Mouse (Mus musculus): Measurements from ENCODE around the gene Msi2. TPM values are rescaled to one million over a fixed set of nuclear protein-coding genes. Genes with fewer than 3 reads are reported as not detected.

Msi2 gene
- total RNA-seq, 2 experiments from 2014 or later: 105 to 113 TPM

DNA sequence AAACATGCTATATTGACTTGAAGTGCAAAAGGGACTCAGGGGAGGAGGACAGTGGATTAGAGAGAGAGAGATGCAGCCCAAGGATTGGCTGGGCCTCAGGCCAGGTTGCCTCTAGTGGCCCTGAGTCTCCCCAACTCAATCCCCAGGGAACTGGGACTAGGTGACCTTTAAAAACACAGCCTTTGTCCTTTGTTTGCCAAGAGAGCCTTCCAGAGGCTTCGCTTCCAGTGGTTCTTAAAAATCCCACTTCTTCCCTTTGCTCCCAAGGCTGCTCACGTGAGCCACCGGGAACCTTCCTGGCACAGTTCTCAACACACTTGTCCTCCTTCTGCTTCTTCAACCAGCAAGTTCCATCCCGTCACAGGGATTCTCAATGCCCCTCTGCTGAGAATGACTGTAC lies 159.6 kb downstream of the Msi2 start:
- no peak for DNase-seq

DNA sequence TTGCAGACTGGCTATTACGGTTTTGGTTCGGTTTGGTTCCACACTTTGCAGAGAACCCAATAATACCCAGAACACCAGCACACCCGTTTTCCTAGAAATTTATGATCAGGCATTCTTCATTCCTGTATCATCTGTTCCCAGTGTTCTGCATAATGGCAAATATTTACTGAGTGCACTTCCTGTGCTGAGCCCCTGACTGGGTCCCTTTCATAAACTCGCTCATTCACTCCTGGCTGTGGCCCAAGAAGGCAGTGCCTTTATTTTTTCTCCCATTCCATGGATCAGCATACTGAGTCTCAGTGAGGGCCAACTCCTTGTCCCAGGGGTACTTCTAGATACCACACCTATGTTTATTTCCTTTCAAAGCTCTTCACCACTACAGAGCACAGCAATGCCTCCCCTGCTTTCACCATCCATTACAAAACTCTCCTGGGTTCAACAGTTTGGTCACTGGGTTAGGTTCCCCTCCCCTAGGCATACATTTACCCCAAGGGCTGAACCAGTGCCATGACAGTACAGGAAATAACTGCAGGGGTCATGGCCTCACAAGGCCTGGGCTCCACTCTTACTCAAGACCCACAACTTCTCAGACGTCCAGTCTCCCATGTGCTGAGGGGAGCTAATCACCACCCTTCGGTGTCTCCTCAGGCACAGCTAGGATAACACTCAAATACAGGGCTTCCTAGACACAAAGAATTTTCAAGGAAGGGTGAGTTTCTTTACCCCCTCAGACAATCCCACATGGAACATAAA lies 160.3 kb downstream of the Msi2 start:
- no peak for DNase-seq

DNA sequence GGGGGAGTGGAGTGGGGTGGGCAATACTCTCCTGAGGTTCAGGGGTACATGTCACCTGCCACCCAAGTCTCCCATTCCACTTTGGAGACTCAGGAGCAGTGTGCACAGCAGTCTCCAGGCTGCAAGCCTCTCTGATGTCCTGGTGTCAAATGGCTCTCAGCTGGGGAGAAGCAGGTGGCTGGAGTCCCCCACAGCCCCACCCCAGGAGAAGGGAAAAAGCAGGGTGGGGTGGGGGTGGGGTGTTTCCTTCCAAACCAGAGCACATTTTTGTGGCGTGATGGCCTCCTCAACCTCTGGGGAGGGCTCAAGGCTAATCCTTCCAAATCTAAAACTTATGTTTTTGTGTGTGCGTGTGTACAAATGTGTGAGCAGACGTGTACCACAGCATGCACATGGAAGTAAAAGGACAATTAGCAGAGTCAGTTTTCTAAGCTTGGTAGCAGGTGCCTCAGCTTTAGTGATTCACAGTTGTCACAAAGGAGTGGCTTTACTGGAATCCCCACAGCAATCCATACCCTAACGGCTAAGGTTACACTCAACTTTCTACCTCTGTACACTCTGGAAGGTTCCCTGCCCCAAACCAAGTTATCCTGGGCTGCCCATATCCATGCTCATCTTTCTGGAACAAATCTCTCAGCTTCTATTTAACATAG lies 161.1 kb downstream of the Msi2 start:
- no peak for DNase-seq

DNA sequence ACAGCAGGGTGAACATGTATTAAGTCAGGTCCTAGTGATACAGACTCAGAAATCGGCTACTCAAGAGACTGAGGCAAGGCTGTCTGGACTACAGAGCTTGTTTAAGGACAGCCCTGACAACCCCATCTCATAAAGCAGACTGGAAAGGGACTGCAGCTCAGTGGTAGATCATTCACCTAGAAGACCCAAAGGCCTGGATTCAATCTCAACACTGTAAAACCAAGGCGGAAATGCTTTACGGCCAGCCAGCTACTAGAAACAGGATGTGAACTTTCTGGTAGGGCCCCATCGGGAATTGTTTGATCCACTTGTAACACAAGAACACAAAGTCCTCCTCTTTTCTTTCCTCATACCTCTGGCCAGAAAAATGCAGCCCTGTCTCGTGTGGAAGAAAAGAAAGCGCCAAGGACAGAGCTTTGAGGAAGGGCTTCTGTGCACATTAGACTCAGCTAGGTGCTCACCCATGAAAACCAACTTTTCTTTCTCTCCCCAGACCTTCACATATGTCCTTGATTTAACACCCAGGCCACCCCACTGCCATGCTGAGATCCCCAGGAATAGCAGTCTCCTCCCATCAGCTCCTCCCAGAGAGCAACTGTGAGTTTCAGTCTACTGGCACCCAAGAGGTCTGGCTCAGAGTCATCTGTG lies 162.3 kb downstream of the Msi2 start:
- no peak for DNase-seq

DNA sequence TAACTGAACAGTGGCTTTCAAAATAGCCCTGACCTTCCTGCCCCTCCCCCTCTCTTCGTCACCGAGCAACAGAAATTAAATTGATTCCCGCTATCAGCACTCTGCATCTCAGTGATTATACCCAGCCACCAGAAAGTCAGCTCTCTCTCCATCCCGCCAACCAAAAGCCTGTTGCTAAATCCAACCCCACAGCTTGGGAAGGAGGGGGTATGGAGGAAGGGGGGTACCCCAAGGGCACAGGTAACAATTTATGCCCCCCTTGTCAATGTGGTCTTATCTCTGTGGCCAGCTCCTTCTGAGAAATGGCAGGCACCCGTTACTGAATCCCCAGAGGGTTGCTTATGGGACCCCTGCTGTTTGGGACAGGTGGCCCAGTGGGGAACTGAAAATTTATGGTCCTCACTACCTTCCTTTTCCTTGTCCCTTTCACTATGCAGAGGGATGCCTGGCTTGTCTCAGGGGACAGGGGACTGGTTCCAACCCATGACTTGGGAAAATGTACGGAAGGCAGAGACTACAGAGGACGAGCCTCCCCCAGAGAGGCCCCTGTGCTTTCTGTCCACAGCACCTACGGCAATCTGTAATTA lies 163.0 kb downstream of the Msi2 start:
- no peak for DNase-seq

DNA sequence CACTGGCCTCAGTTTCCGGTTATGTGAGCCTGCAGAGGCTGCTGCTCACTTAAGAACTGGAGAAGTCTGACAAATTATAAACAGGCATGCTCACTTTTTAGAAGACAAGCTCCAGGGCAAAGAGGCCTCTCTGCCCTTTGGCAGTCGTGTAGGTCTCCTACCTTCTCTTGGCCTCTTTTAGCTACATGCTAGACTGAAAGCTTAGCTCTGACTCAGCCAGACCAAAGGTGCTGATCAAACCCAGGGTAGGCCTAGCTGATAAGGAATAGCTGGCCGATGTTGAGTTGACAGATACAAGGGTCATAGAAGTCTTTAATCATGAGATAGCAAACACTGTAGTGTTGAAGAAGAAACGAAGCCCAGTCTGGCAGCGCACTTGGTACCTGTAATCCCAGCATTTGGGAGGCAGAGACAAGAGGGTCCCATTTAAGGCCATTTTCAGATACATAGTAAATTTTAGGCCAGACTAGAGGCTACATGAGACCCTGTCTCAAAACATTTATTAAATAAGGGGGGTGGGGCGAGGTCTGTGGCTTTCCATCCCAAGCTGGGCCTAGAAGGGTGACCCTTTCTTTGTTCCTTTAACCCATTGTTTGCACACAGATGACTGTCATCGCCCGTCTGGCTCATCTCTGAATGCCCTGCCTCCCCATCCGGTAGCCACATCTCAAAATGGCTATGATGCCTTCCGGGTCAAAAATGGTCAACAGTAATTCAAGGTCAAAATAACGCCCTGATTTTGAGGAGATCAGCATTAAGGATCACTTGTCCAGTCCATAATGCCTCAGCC lies 164.6 kb downstream of the Msi2 start:
- DNase-seq: no peak

DNA sequence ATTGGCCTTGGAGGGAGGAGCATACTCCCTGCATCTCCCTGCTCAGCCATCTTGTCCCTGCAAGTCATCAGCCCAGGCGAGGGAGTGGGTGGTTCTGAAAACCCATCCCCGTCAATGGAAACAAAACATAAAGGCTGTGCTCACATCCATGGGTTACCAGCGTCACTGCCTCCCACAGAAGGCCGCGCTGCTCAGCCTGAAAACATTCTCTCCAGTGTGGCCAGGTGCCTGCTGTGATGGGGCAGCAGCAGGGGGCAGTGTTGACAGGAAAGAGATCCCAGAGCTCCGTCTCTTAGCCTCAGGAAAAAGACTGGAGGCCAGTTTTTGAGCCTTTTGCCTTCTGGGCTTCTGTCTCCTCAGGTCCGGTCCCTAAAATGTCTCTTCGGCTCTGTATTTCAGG lies 165.3 kb downstream of the Msi2 start:
- DNase-seq: peak; percentile 54 to 60

DNA sequence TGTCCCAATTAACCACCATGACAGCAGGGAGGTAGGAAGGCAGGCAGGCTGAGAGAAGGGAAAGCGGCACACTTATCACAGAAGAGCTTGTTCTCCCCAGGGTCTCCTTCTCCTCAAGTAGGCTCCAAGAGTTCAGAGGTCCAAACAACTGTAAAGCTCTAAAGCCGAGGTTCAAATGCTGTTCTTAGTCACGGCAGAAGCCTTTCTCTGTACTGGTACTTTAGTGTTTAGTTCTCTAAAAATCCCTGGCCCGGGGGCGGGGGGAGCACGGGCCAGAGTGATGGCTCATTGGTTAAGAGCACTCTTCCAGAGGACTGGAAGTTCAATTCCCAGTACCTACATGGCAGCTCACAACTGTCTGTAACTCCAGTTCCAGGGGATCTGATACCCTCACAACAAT lies 165.9 kb downstream of the Msi2 start:
- no peak for DNase-seq

DNA sequence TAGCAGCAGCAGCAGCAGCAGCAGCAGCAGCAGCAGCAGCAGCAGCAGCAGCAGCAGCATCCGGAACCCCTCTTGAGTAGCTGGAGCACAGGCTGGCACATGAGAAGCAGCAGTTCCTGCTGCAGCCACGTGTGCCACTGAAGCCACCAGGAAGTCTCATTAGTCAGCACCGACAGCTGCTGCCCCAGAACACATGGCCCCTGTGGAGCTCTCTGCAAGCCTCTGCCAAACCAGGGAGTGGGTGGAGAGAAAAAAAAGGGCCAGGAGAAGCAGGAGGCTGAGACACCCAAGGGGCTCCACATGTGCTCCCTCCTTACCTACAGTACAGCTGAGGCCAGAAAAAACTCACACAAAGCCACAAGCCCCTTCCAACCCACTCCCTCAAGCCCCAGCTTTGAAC lies 167.3 kb downstream of the Msi2 start:
- DNase-seq: peak; percentile 41 to 44

DNA sequence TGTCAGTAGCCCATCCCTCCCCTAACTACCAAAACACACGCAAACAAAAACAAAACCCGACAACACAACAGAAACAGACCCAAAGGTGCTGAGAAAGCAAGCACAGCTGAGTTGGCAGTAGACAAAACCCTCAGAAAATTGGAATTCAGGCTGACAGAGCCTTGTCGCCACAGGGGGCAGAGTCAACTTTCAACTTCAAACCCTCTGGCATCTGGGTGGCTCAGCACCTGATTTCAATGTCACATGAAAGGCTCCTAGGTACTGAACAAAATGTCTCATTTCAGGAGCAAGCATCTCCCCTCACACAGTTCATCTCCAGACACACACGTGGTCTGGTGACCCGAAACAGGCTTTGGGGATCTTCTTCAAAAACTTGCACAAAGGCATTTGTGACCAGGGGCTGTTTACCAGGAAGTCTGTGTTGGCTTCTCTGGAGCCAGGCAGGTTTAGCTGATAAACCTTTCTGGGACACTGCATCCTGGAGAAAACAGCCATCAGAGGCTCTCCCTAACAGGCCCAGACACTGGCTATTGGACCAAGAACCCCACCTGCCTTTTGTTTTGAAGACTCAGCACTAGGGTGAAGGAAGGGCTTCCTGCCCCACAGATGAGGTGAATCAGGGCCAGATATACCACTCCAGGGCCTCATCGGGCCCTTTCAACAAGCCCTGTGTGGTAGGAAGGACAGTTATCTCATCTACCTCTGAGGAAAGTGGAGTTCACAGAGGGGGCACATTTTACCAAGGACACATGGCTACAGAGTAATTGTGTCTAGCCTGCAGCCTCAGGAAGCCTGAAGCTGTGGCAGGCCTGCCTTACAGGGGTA lies 168.0 kb downstream of the Msi2 start:
- no peak for DNase-seq

DNA sequence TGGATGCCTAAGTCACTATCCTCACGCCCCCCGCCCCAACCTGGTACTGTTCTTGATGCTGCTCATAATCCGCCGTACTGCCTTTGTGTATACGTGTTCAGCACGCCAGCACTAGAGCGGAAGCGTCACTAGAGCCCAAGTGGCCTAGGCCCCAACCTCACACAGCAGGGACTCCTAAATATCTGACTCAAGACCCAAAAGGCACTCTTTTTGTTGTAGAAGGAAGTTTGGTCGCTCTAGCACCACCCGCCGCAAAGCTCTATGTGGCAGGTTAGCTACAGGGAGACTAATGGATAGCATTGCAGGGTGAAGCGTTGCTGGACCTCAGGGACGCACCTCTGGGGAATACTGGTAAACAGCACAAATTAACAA lies 168.8 kb downstream of the Msi2 start:
- DNase-seq: no peak

DNA sequence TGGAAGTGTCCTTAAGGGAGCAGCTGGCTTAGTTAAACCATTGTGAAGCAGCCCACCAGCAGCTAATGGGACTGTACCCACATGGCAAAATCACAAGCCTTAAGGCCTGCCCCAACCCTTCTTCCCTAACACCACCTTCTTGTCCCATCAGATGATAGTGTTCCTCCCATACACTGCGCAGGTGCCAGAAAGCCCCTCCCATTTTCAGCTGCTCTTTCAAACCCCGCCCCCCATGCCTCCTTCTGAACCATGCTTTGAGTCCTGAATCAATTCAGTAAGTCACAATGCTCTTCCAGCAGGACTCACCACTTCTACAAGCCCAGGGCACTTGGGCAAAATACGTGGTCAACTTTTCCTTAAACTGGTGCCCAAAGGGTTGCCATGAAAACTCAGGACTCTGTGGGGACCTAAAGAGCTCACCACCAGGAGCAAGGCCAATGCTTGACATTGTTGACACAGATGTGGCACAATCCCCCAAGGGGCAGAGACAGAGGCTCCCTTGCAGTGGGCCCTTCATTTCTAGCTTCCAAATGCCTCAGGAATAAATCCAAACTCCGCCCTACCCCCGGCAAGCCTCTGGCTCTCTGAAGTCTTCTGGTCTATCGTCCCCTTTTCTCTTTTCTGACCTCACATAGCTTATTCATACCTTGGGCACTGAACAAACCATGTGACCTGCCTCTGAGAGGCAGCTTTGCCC lies 169.3 kb downstream of the Msi2 start:
- no peak for DNase-seq

DNA sequence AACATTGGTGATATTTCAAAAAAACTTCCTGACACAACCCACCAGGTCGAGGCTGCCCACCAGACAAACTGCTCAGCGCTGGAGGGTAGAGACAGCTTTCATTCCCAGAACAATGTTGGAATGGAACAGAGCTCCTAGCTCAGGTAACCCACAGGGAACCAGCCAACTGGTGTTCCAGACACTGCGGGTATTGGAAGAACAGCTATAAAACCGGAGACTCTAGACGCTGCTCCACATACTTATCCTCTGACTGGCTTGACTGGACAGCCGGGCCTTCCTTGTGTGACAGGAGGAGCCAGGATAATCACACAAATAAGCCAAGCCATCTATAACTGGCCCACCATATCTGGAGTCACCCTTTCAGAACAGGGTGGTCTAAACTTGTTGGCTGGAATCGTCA lies 169.9 kb downstream of the Msi2 start:
- DNase-seq: no peak

DNA sequence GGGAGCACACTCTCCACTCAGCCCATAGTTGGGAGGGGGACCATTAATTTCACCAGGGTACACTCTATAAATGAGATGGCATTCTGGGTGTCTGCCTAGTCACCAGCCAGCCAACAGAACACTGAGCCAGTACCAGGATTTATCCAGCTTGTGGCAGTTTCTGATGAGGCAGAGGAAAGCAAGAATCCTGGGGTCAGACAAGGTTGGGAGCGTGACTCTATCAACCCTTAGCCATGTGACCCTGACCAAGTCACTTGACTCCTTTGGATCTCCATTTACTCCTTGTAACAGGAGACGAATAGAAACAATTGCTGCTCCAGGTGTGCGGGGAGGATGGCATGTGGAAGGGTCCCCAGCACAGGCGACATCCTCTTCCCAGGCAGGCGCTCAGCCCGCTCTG lies 174.5 kb downstream of the Msi2 start:
- no peak for DNase-seq

DNA sequence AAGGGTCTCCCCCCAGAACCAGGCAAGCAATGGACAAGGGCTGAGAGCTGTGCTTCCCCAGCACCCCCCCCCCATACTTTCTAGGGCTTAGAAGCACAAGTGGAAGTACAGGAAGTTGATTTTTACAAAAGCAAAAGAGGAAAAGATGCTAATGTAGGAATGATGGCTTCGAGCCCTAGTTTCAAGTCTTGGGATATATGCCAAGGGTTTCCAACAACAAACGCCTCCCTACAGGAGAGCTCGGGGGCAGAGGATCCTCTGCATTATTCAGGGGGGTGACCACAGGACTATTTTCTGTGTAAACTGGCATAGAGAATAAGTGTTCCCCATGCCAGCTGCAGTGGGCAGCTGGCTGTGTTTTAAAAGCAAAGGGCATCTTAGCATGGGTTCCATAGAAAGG lies 175.5 kb downstream of the Msi2 start:
- no peak for DNase-seq

DNA sequence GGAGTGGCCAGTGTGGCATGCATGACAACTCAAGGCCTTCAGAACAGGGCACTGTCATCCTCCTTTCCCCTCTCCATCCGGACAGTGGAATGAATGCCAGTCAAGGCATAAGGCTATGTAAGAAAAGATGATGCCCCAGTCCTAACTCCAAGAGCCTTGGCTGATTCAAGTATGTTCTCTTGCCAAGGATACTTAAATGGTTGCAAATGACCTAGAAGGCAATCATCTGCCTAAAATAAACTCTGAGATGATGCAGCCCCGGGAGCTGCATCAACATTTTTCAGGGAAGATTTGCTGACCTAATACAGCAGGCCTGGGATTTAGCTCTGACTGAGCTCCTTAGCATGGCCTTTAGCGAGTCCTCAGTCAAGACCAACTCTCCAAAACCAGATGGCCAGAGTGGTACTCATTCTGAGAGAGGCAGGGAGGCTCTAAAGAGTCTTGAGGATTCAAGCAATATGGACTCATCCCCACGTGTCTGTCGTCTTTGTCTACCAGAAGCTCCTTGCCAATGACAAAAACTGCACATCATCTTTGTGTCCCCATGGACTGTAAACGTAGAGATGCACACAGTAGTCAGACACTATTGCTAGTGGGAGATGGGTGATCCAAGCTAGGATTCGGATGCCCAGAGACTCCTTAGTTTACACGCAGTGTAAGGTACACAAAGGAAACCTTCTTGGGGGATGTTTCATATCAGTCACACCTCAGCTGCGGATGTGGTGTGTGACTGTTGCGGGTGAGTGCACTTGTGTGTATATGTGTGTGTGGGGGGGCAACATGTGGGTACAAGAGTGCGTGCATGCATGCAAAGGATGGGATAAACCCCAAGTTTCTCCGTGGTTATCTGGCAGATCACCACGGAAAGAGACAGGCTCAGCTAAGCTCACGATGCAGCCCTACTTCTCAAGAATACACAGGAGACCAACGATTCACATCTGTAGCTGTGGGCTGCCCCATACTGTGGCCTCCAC lies 176.4 kb downstream of the Msi2 start:
- DNase-seq: no peak

DNA sequence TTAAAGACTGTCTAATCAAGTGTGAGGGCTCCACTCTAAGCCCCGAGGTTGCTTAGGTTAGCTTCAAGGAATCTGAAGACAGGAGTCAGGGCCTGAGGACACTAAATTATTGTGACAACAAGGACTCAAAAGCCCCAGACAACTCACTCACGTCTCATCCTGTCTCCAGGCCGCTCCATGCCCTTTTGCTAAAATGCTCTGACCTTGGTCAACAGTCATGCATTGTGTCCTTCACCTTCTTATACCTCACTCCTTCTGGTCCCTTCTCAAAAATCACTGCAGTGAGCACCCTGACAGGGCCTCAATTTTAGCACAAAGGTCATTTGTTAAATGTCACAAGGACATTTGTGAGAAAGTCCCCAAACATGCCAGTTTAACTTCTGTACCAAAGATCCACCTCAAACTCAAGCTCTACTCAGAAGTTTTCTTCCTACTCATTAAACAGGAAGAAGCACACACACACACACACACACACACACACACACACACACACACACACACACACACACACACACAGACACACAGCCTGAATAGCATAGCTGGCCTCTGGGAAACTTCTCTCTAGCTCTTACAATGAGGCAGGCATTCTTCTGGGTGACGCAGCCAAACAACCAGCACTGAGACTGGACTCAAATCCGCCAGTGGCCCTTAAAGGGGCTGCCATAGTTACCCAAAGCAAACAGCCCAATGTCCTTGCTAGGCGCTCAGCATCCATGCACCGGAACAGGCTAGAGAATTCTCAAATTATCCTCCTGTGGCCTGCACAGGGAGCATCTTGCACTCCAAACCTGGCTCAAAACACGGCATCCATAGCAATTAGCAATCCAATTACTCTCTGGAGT lies 178.5 kb downstream of the Msi2 start:
- DNase-seq: no peak

DNA sequence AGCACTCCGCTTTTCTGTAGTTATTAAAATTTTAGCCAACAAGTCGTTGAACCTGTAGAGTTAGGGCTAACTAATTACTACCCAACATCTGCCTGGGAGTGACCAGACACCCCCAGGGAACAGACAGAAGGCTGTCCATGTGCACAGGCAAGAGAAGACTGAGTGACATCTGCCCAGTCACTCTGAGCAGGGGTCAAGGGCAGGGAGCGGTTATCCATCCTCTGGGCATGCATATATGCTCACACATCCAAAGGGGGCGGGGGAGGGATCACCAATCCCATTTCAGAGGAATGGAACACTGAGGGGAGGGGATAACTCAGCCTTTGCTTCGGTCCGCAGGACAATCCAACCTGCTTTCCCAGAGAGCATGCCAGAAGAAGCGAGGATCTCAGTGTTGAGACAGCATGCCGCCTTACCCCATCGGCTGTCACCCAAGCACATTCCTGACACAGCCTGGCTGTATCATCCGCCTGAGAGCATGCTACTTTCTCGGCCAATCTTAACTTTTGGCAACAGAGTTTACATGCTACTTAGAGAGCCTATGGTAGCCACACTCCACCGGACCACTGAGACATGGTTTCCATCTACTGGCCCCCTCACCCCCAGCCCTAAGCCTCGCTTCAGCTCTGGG lies 179.5 kb downstream of the Msi2 start:
- DNase-seq: no peak

Measured in layer of hippocampus, postnatal 36 days (tissue).